Mouse (Mus musculus): Measurements from ENCODE around the gene Smim7.

Smim7 gene

GRCm38 (mm10) chr8:72555770-72556169 lies 15.1 kb downstream of the Smim7 start:
- peaks cover 31% of the 10 kb centered on the region for H3K36me3 ChIP-seq (ENCODE audit: insufficient read depth, low read length)
- H3K4me3 ChIP-seq (replicated peaks; ENCODE audit: low read length): no peak overlapping the region
- H3K9me3 ChIP-seq (ENCODE audit: low read length): no peaks in the 10 kb centered on the region
- TF ChIP-seq NANOG (IDR thresholded peaks at IDR 0.05; ENCODE audit: borderline replicate concordance, low read length) (peak; percentile 81; the same call in 1 of the 2 replicates), POU5F1 (IDR thresholded peaks at IDR 0.05; ENCODE audit: borderline replicate concordance, low read length) (no peak), CTCF (conservative IDR thresholded peaks at IDR 0.05; ENCODE audit: low read length) (no peak)
- no peaks in the 10 kb centered on the region for H3K27me3 ChIP-seq (ENCODE audit: insufficient read depth, low read length)
- peaks cover 76% of the 10 kb centered on the region for H3K4me1 ChIP-seq (replicated peaks; ENCODE audit: low read depth, low read length)

- Histone ChIP-seq H3K4me1 (replicated peaks; ENCODE audit: low read depth, low read length) (peaks cover 80% of the 10 kb centered on the region), H3K9me3 (ENCODE audit: low read length) (no peaks in the 10 kb centered on the region), H3K36me3 (ENCODE audit: insufficient read depth, low read length) (peaks cover 41% of the 10 kb centered on the region), H3K4me3 (replicated peaks; ENCODE audit: low read length) (peak overlapping the region; percentile 98), H3K27me3 (ENCODE audit: insufficient read depth, low read length) (no peaks in the 10 kb centered on the region)
- TF ChIP-seq NANOG (IDR thresholded peaks at IDR 0.05; ENCODE audit: borderline replicate concordance, low read length) (no peak), CTCF (conservative IDR thresholded peaks at IDR 0.05; ENCODE audit: low read length) (no peak), POU5F1 (IDR thresholded peaks at IDR 0.05; ENCODE audit: borderline replicate concordance, low read length) (no peak)
Measured at GRCm38 (mm10) chr8:72549314-72549892, 21.5 kb downstream of the Smim7 start.

GRCm38 (mm10) chr8:72548644-72549313 lies 22.1 kb downstream of the Smim7 start:
- Histone ChIP-seq H3K4me3 (replicated peaks; ENCODE audit: low read length) (peak overlapping the region; percentile 98), H3K9me3 (ENCODE audit: low read length) (no peaks in the 10 kb centered on the region), H3K36me3 (ENCODE audit: insufficient read depth, low read length) (peaks cover 43% of the 10 kb centered on the region), H3K27me3 (ENCODE audit: insufficient read depth, low read length) (no peaks in the 10 kb centered on the region), H3K4me1 (replicated peaks; ENCODE audit: low read depth, low read length) (peaks cover 79% of the 10 kb centered on the region)
- no peak for TF ChIP-seq POU5F1 (IDR thresholded peaks at IDR 0.05; ENCODE audit: borderline replicate concordance, low read length)
- TF ChIP-seq NANOG (IDR thresholded peaks at IDR 0.05; ENCODE audit: borderline replicate concordance, low read length): no peak
- TF ChIP-seq CTCF (conservative IDR thresholded peaks at IDR 0.05; ENCODE audit: low read length): no peak

- Histone ChIP-seq H3K4me1 (replicated peaks; ENCODE audit: low read depth, low read length) (peaks cover 79% of the 10 kb centered on the region), H3K36me3 (ENCODE audit: insufficient read depth, low read length) (peaks cover 48% of the 10 kb centered on the region), H3K4me3 (replicated peaks; ENCODE audit: low read length) (peak within 1 kb of the TSS; percentile 98), H3K27me3 (ENCODE audit: insufficient read depth, low read length) (no peaks in the 10 kb centered on the region), H3K9me3 (ENCODE audit: low read length) (no peaks in the 10 kb centered on the region)
- TF ChIP-seq NANOG (IDR thresholded peaks at IDR 0.05; ENCODE audit: borderline replicate concordance, low read length) (no peak), POU5F1 (IDR thresholded peaks at IDR 0.05; ENCODE audit: borderline replicate concordance, low read length) (no peak), CTCF (conservative IDR thresholded peaks at IDR 0.05; ENCODE audit: low read length) (no peak)
Measured at GRCm38 (mm10) chr8:72547802-72548643, 22.9 kb downstream of the Smim7 start, which contains the start of gene Med26. Med26 (minus strand) TSS chr8:72548270.

- Histone ChIP-seq H3K27me3 (ENCODE audit: insufficient read depth, low read length) (no peaks in the 10 kb centered on the region), H3K36me3 (ENCODE audit: insufficient read depth, low read length) (peaks cover 54% of the 10 kb centered on the region), H3K4me3 (replicated peaks; ENCODE audit: low read length) (peak overlapping the region; percentile 98), H3K9me3 (ENCODE audit: low read length) (no peaks in the 10 kb centered on the region), H3K4me1 (replicated peaks; ENCODE audit: low read depth, low read length) (peaks cover 79% of the 10 kb centered on the region)
- TF ChIP-seq POU5F1 (IDR thresholded peaks at IDR 0.05; ENCODE audit: borderline replicate concordance, low read length) (no peak), CTCF (conservative IDR thresholded peaks at IDR 0.05; ENCODE audit: low read length) (no peak), NANOG (IDR thresholded peaks at IDR 0.05; ENCODE audit: borderline replicate concordance, low read length) (no peak)
Measured at GRCm38 (mm10) chr8:72547122-72547801, 23.6 kb downstream of the Smim7 start.

- Histone ChIP-seq H3K4me1 (replicated peaks; ENCODE audit: low read depth, low read length) (peaks cover 76% of the 10 kb centered on the region), H3K36me3 (ENCODE audit: insufficient read depth, low read length) (peaks cover 47% of the 10 kb centered on the region), H3K9me3 (ENCODE audit: low read length) (no peaks in the 10 kb centered on the region), H3K27me3 (ENCODE audit: insufficient read depth, low read length) (no peaks in the 10 kb centered on the region), H3K4me3 (replicated peaks; ENCODE audit: low read length) (no peak overlapping the region)
- no peak for TF ChIP-seq POU5F1 (IDR thresholded peaks at IDR 0.05; ENCODE audit: borderline replicate concordance, low read length)
- peak; percentile 71 for TF ChIP-seq CTCF (conservative IDR thresholded peaks at IDR 0.05; ENCODE audit: low read length)
Measured at GRCm38 (mm10) chr8:72539234-72539633, 31.7 kb downstream of the Smim7 start.

- no peaks in the 10 kb centered on the region for H3K27me3 ChIP-seq (ENCODE audit: insufficient read depth, low read length)
- no peak overlapping the region for H3K4me3 ChIP-seq (replicated peaks; ENCODE audit: low read length)
- peaks cover 82% of the 10 kb centered on the region for H3K4me1 ChIP-seq (replicated peaks; ENCODE audit: low read depth, low read length)
- H3K36me3 ChIP-seq (ENCODE audit: insufficient read depth, low read length): peaks cover 56% of the 10 kb centered on the region
- no peaks in the 10 kb centered on the region for H3K9me3 ChIP-seq (ENCODE audit: low read length)
- no peak for TF ChIP-seq NANOG (IDR thresholded peaks at IDR 0.05; ENCODE audit: borderline replicate concordance, low read length)
- TF ChIP-seq CTCF (conservative IDR thresholded peaks at IDR 0.05; ENCODE audit: low read length): no peak
- TF ChIP-seq POU5F1 (IDR thresholded peaks at IDR 0.05; ENCODE audit: borderline replicate concordance, low read length): no peak
Measured at GRCm38 (mm10) chr8:72534888-72535287, 36.0 kb downstream of the Smim7 start.

- peaks cover 69% of the 10 kb centered on the region for H3K4me1 ChIP-seq (replicated peaks; ENCODE audit: low read depth, low read length)
- no peak for TF ChIP-seq POU5F1 (IDR thresholded peaks at IDR 0.05; ENCODE audit: borderline replicate concordance, low read length)
- TF ChIP-seq NANOG (IDR thresholded peaks at IDR 0.05; ENCODE audit: borderline replicate concordance, low read length): no peak
- no peak for TF ChIP-seq CTCF (conservative IDR thresholded peaks at IDR 0.05; ENCODE audit: low read length)
- H3K4me3 ChIP-seq (replicated peaks; ENCODE audit: low read length): no peak overlapping the region
- peaks cover 58% of the 10 kb centered on the region for H3K36me3 ChIP-seq (ENCODE audit: insufficient read depth, low read length)
- no peaks in the 10 kb centered on the region for H3K27me3 ChIP-seq (ENCODE audit: insufficient read depth, low read length)
- H3K9me3 ChIP-seq (ENCODE audit: low read length): no peaks in the 10 kb centered on the region
Measured at GRCm38 (mm10) chr8:72532103-72532502, 38.8 kb downstream of the Smim7 start.

Data from E14TG2a.4 (cell line).